Mouse (Mus musculus): ENCODE measurements at regions not wholly inside any gene's neighbourhood (a gene's known extent, or its start where the extent isn't known, plus 50 kb on each side); places are given as distances from the start of the nearest gene placed in this dataset.

DNA sequence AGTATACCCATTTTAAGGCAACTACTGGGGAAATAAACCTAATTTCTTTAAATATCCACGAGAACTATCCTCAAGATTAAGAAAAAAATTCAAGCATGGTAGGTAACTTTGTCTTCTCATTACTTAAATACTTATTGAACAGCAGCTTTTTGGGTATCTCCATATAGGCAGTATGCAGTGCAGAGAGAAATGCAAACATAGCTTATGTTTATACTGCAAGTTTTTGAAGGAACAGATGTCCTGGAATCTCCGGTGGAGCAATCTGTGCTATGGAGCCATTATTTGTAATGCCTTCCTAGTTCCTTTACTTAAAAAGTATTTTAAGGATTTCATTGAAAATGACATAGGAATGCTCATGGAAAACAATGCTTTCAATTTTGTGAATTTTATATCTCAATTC, 91.7 kb upstream of the Adgrb3 start:
- DNase-seq (ENCODE audit: low read depth, low spot score): peak; percentile 13

DNA sequence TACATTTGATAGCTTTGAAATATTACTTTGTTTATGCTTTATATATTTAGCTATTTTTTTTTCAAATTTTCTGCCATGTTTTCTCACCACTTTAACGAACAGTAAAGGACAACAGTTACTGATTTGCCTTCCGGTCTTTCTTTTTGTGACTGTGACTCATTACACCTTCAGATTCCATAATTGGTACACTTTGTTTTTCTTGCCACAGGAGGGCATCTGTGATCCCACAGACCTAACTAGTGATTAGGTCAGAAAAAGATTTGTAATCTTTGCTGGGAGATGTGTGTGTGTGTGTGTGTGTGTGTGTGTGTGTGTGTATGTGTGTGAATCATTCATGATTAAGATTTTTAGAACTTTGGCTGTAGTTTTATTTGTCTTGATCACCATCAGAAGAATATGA, 64.7 kb upstream of the Adgrb3 start:
- no peak for DNase-seq (ENCODE audit: low read depth, low spot score)

- no peak for DNase-seq (ENCODE audit: low read depth, low spot score)
These were observed 63.5 kb upstream of the Adgrb3 start for GRCm38 (mm10) chr1:25892970-25893369.

DNA sequence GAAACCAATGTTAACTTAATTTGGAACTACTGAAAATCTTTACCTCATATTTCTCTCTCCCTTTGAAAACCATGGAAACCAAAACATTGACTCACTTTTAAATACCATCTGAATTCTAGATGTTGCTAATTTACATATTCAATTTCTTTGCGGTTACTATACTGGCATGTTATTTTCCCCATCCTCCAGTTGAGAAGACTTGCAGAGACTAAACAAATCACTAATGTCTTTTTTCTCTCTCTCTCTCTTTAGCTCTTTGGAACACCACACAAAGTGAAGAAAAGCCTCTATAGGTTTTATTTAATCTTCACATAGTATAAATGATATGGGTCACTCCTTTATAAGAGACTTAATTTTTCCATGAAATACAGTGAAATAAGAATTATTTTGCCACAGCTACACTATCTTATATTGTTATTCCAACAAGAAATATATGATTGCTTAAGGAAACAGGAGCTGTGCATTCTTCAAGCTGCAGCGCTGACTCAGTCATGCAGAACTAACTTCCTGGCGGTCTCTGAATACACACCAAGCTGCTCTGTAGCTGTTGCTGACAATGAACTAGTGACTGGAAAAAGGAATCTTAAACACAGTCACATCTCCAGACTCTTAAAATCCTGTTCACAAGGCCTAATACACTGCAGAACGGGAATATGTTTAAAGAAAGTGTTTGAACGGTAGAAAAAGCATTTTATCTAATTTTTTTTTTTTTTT, 62.7 kb upstream of the Adgrb3 start:
- peak; percentile 4 for DNase-seq (ENCODE audit: low read depth, low spot score)

DNA sequence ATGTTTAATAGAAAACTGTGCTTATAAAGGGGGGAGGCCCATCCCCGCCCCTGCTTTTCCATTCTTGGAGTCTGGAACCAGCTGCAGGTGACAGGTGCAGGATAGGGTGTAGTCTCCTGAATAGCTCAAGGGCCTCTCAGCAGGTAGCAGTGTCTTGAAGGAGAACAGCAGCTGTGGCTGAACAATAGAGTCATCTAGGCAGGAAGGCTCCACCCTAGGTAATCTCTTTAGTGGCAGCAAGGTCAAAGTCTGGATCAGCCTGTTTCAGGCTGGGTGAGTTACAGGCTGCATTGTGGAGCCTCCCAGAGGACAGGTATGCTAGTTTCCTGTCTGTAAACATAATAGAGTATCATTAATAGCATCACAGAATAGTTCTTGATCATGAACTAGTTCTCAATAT, 58.5 kb upstream of the Adgrb3 start:
- DNase-seq (ENCODE audit: low read depth, low spot score): no peak

- no peak for DNase-seq (ENCODE audit: low read depth, low spot score)
These were observed 55.5 kb upstream of the Adgrb3 start for GRCm38 (mm10) chr1:25885049-25885448.
